Mouse (Mus musculus): ENCODE measurements at regions not wholly inside any gene's neighbourhood (a gene's known extent, or its start where the extent isn't known, plus 50 kb on each side); places are given as distances from the start of the nearest gene placed in this dataset.

DNA sequence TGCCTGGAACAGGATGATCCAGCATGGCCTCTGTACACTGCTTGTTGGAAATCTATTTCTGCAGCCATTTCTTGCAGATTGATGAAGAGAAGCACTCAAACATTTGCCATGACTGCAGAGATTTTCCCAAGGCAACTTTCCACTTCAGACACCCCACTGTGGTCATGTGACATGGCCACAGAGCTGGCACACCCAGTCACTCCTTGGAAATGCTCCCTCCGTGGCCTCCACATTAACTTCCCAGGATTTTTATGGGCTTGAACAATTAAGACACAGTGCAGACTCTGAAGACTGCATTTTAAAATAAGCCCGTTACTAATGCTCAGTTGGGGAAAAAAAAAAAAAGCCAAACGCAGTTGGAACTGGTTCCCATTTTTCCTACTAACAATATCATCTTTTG is 80.2 kb upstream of the Sptlc3 start:
- no peak for DNase-seq

DNA sequence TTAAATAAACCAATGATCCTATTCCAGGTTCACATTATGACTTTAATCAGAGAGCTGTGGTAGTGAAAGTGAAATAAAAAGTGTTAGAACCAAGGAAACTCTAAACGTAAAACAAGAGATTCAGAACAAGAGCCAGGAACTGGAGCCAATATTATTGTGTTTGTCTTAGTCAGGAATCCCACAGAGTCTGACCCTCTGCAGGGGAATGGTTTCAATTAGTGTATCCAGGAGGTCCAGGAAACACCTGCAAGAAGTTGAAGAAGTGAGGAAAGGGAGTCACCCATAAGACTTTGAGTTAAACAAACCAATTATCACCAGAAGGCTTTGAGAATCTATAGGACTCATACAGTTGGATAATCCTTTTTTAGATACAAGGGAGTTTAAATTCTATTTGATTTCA is 76.2 kb upstream of the Sptlc3 start:
- no peak for DNase-seq

DNA sequence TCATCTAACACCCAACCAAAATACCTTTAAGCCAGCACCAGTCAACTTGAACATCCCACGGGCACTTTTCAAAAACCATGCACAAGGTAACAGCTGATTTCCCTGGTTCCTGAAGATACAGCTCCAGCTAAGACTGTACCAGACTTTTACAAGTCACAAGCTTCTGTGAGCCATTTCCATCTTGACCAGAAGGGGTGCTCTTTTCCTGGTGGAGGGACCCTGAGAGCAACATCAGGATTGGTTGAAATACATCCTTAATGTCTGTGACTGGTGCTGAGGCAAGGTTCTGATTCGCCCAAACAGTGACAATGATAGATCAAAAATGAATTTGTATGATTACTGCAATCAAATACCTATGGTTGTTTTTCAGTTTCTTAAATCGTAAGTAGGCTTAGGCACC is 71.0 kb upstream of the Sptlc3 start:
- DNase-seq: no peak

DNA sequence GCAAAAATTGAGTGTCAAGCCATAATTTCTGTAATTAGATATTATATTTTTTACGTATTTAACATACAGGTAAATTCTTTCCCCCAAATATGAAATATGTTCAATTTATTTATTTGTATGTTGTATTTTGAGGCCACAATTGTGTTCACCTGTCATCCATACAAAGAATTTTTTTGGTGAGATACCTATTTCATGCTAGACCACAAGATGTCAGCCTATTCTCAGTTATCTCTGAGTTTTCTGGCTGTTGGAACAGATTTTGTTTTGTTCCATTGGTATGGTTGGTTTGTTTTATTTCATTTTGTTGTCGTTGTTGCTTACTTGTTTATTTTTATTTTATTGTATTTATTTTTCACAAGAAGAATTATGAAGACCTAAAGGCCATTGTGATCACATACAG is 70.3 kb upstream of the Sptlc3 start:
- no peak for DNase-seq

Measured in kidney, adult 18-20 months (tissue).